In the genomic region with DNA sequence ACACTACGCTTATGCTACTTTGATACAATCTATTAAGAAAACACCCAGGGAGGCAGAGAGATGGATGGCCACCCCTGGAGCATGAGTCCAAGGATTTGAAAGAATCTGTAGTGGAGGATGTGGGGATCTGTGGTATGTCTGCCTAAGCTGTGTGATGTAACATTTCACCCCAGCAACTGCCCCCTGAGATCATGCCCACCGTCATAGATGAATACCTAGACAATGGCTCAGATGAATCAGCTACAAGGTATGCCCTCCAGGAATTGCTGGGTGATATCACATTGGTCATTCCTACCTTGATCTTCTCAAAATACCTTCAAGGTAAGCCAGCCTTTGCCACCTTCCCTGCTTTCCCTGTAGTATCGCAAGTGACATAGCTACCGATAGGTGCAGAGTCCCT, we compare ENCODE assay signal across 28 mouse cellular contexts. TPM values are rescaled to one million over a fixed set of nuclear protein-coding genes. Genes with fewer than 3 reads are reported as not detected.
DNase-seq lines count a peak whose midpoint lies in the region; ATAC-seq and TF ChIP-seq lines count a peak whose summit lies in the region.
"Had no signal": no experiment of that assay in that cellular context is flagged by ENCODE, and none has a peak within 500 bp of the region (broad histone marks: within the 10 kb centered on the region; RNA-seq: fewer than 3 reads in every experiment).

No protein-coding gene starts in this region.

- H3K9me3 ChIP-seq in liver, postnatal 0 days (ENCODE audit: low read length), result no peaks in the 10 kb centered on the region
- no peaks in the 10 kb centered on the region for H3K9me3 ChIP-seq in stomach, postnatal 0 days (ENCODE audit: control insufficient read depth, low read length)
- H3K9me3 ChIP-seq: G1E had no signal

- no peak for TF ChIP-seq EP300 in liver, postnatal 0 days (IDR thresholded peaks at IDR 0.05; ENCODE audit: low read depth)
- TF ChIP-seq EP300 in stomach, postnatal 0 days (optimal IDR thresholded peaks at IDR 0.05), result no peak

- no peak overlapping the region for H3K4me2 ChIP-seq in liver, postnatal 0 days (ENCODE audit: low read depth, low read length)
- no peak overlapping the region for H3K4me2 ChIP-seq in stomach, postnatal 0 days (replicated peaks; ENCODE audit: low read depth)

- no peaks in the 10 kb centered on the region for H3K79me2 ChIP-seq in liver, adult 2 months (ENCODE audit: control insufficient read depth, insufficient read depth, low read length)

- no peak overlapping the region; the same call in 1 of the 2 replicates for H3K9ac ChIP-seq in liver, adult 2 months (ENCODE audit: low read depth, low read length)
- no peak overlapping the region for H3K9ac ChIP-seq in liver, postnatal 0 days (replicated peaks)
- H3K9ac ChIP-seq in stomach, postnatal 0 days (ENCODE audit: low read length), result no peak overlapping the region

- TF ChIP-seq CTCF in liver, adult 2 months (IDR thresholded peaks at IDR 0.05; ENCODE audit: low read depth, low read length), result no peak
- no peak for TF ChIP-seq CTCF in liver, postnatal 0 days (IDR thresholded peaks at IDR 0.05; ENCODE audit: low read depth)
- no peak for TF ChIP-seq CTCF in testis, adult 2 months (IDR thresholded peaks at IDR 0.05; ENCODE audit: control insufficient read depth, insufficient read depth, insufficient replicate concordance, low read depth, low read length)
- no peak for TF ChIP-seq CTCF in stomach, postnatal 0 days (IDR thresholded peaks at IDR 0.05; ENCODE audit: low read depth)

- intact Hi-C loops in heart, postnatal 36 days (cut with DNase I), result no loop called here
- intact Hi-C loops in left cerebral cortex, postnatal 36 days (cut with DNase I), result no loop called here

- peak; percentile 52 for DNase-seq in heart, adult 11 months
- no peak for DNase-seq in heart, postnatal 36 days
- peak; percentile 77 for DNase-seq in liver, adult 2 months (ENCODE audit: extremely low read depth, low read depth, low spot score)
- no peak for DNase-seq in liver, postnatal 0 days
- DNase-seq in testis, postnatal 14 days (ENCODE audit: low spot score), result no peak
- peak; percentile 3 for DNase-seq in stomach, postnatal 0 days (ENCODE audit: low spot score)
- DNase-seq in left cerebral cortex, postnatal 36 days (ENCODE audit: low spot score in 2 of 2), result no peak
- DNase-seq: adrenal gland, adult 2 months; adrenal gland, adult 8-10 months; adrenal gland, postnatal 10 days; adrenal gland, postnatal 14 days; adrenal gland, postnatal 25 days; adrenal gland, postnatal 36 days; B cell, adult 2 months; cerebellum, adult 11 months; cerebellum, adult 11-12 months had no signal

- no peaks in the 10 kb centered on the region for H3K27me3 ChIP-seq in liver, adult 2 months (ENCODE audit: control insufficient read depth, insufficient read depth, low read length)
- H3K27me3 ChIP-seq in liver, postnatal 0 days (ENCODE audit: insufficient read depth, low read length), result no peaks in the 10 kb centered on the region
- no peaks in the 10 kb centered on the region for H3K27me3 ChIP-seq in testis, adult 2 months (ENCODE audit: control insufficient read depth, insufficient read depth, low read length)
- no peaks in the 10 kb centered on the region for H3K27me3 ChIP-seq in stomach, postnatal 0 days (ENCODE audit: control insufficient read depth, insufficient read depth, low read length)

- TF ChIP-seq POLR2A in liver, adult 2 months (IDR thresholded peaks at IDR 0.05; ENCODE audit: extremely low read depth, insufficient read depth, low read length), result 0 out of 2 replicates have a peak, but pooled peaks have one; percentile 46
- no peak for TF ChIP-seq POLR2A in testis, adult 2 months (IDR thresholded peaks at IDR 0.05; ENCODE audit: control insufficient read depth, low read depth, low read length)

- ATAC-seq in liver, postnatal 0 days, result no peak
- no peak for ATAC-seq in stomach, postnatal 0 days (ENCODE audit: low FRiP score, low TSS enrichment)
- ATAC-seq: activated CD4-positive, CD25-positive, alpha-beta regulatory T cell, adult 4 months; CD4-positive, CD25-positive, alpha-beta regulatory T cell, adult 4 months; Patski had no signal

- 33% methylated on average over 4 of the region's 4 CpGs for WGBS in liver, adult 2 months
- 80% methylated on average over 4 of the region's 4 CpGs for WGBS in liver, postnatal 0 days (ENCODE audit: insufficient replicate concordance)
- 88% methylated on average over 4 of the region's 4 CpGs for WGBS in stomach, postnatal 0 days

- no peak overlapping the region for H3K4me3 ChIP-seq in liver, adult 2 months (ENCODE audit: insufficient read depth, low read depth, low read length)
- H3K4me3 ChIP-seq in liver, postnatal 0 days (ENCODE audit: low read depth, low read length), result no peak overlapping the region
- H3K4me3 ChIP-seq in testis, adult 2 months (ENCODE audit: control insufficient read depth, low read depth, low read length), result peak overlapping the region; percentile 50; the same call in 1 of the 2 replicates
- no peak overlapping the region for H3K4me3 ChIP-seq in stomach, postnatal 0 days (ENCODE audit: low read depth, low read length)

- peaks cover 13% of the 10 kb centered on the region for H3K4me1 ChIP-seq in liver, adult 2 months (ENCODE audit: control insufficient read depth, insufficient read depth, low read length)
- no peaks in the 10 kb centered on the region for H3K4me1 ChIP-seq in liver, postnatal 0 days (ENCODE audit: insufficient read depth)
- no peaks in the 10 kb centered on the region for H3K4me1 ChIP-seq in testis, adult 2 months (ENCODE audit: control insufficient read depth, insufficient read depth, low read length)
- no peaks in the 10 kb centered on the region for H3K4me1 ChIP-seq in stomach, postnatal 0 days (replicated peaks; ENCODE audit: control insufficient read depth, insufficient read depth)

- H3K27ac ChIP-seq in liver, adult 2 months (replicated peaks; ENCODE audit: insufficient read depth, low read depth, low read length), result 0 out of 2 replicates have a peak overlapping the region, but pooled peaks have one; percentile 39
- no peak overlapping the region for H3K27ac ChIP-seq in liver, postnatal 0 days (ENCODE audit: low read depth)
- no peak overlapping the region for H3K27ac ChIP-seq in testis, adult 2 months (ENCODE audit: control insufficient read depth, insufficient read depth, low read depth, low read length)
- H3K27ac ChIP-seq in stomach, postnatal 0 days (replicated peaks), result no peak overlapping the region

- peaks cover 35% of the 10 kb centered on the region for H3K36me3 ChIP-seq in liver, adult 2 months (ENCODE audit: control insufficient read depth, insufficient read depth, low read length)
- H3K36me3 ChIP-seq in liver, postnatal 0 days (replicated peaks; ENCODE audit: insufficient read depth, low read length), result no peaks in the 10 kb centered on the region
- no peaks in the 10 kb centered on the region for H3K36me3 ChIP-seq in testis, adult 2 months (ENCODE audit: control insufficient read depth, insufficient read depth, low read length)
- no peaks in the 10 kb centered on the region for H3K36me3 ChIP-seq in stomach, postnatal 0 days (ENCODE audit: control insufficient read depth, insufficient read depth, low read length)
- H3K36me3 ChIP-seq: G1E had no signal

RNA-seq across cellular contexts. Expression of gene Ces3a, which starts 7.8 kb away (rescaled TPM):
- not detected for total RNA-seq in heart, postnatal 36 days (2021)
- 819 and 925 TPM in 2 replicates for total RNA-seq in liver, adult 2 months (2014; rRNA removed)
- 768 and 1,045 TPM in 2 replicates for polyA plus RNA-seq in liver, adult 2 months (2012; rRNA removed)
- 97.8 and 102 TPM in 2 replicates for polyA plus RNA-seq in liver, postnatal 0 days (2015; fragmentation: Nextera tagmentation; extraction: Ambion mirVana)
- polyA plus RNA-seq in testis, adult 2 months (2012; rRNA removed), result 0.58 and 0.93 TPM in 2 replicates
- 0.96 and 1.3 TPM in 2 replicates for polyA plus RNA-seq in stomach, postnatal 0 days (2015; fragmentation: Nextera tagmentation; extraction: Ambion mirVana)
- not detected for total RNA-seq in left cerebral cortex, postnatal 36 days (2021)
- total RNA-seq: adrenal gland, postnatal 25 days; CH12.LX; ES-E14; G1E; MEL had no signal
- polyA plus RNA-seq: activated CD4-positive, CD25-positive, alpha-beta regulatory T cell, adult 4 months; brain, embryonic 14.5 days; C2C12; CD4-positive, CD25-positive, alpha-beta regulatory T cell, adult 4 months; G1E; Patski had no signal

RNA-seq across cellular contexts. Expression of gene Ces3b, which starts 27.3 kb away (rescaled TPM):
- total RNA-seq in heart, postnatal 36 days (2021), result not detected
- 271 and 504 TPM in 2 replicates for total RNA-seq in liver, adult 2 months (2014; rRNA removed)
- 213 and 453 TPM in 2 replicates for polyA plus RNA-seq in liver, adult 2 months (2012; rRNA removed)
- 0.11 and 0.21 TPM in 2 replicates for polyA plus RNA-seq in liver, postnatal 0 days (2015; fragmentation: Nextera tagmentation; extraction: Ambion mirVana)
- 0.14 and 0.17 TPM in 2 replicates for polyA plus RNA-seq in testis, adult 2 months (2012; rRNA removed)
- not detected in 2 replicates for polyA plus RNA-seq in stomach, postnatal 0 days (2015; fragmentation: Nextera tagmentation; extraction: Ambion mirVana)
- not detected for total RNA-seq in left cerebral cortex, postnatal 36 days (2021)
- total RNA-seq: adrenal gland, adult 18-20 months; adrenal gland, postnatal 10 days; adrenal gland, postnatal 25 days; adrenal gland, postnatal 4 days; CH12.LX; ES-E14; MEL had no signal
- polyA plus RNA-seq: activated CD4-positive, CD25-positive, alpha-beta regulatory T cell, adult 4 months; adrenal gland, adult 2 months; brain, embryonic 14.5 days; C2C12; CD4-positive, CD25-positive, alpha-beta regulatory T cell, adult 4 months; G1E; Patski had no signal

RNA-seq across cellular contexts. Expression of gene Ces2h, which starts 55.6 kb away (rescaled TPM):
- not detected for total RNA-seq in heart, postnatal 36 days (2021)
- total RNA-seq in liver, adult 2 months (2014; rRNA removed), result 0.07 and 0.18 TPM in 2 replicates
- 0.22 and 0.26 TPM in 2 replicates for polyA plus RNA-seq in liver, adult 2 months (2012; rRNA removed)
- polyA plus RNA-seq in liver, postnatal 0 days (2015; fragmentation: Nextera tagmentation; extraction: Ambion mirVana), result not detected in 2 replicates
- polyA plus RNA-seq in testis, adult 2 months (2012; rRNA removed), result 0.36 and 0.75 TPM in 2 replicates
- not detected in 2 replicates for polyA plus RNA-seq in stomach, postnatal 0 days (2015; fragmentation: Nextera tagmentation; extraction: Ambion mirVana)
- not detected for total RNA-seq in left cerebral cortex, postnatal 36 days (2021)
- total RNA-seq: adrenal gland, adult 18-20 months; adrenal gland, adult 8-10 months; adrenal gland, postnatal 25 days; adrenal gland, postnatal 36 days; CH12.LX; ES-E14; G1E; MEL had no signal
- polyA plus RNA-seq: activated CD4-positive, CD25-positive, alpha-beta regulatory T cell, adult 4 months; adrenal gland, adult 2 months; brain, embryonic 14.5 days; C2C12; CD4-positive, CD25-positive, alpha-beta regulatory T cell, adult 4 months; G1E; Patski had no signal

Comparison
In these comparisons a context has a peak if more than half of its experiments do, and no peak if none do; other contexts are left out.
1. DNase-seq: peak in heart, adult 11 months (single experiment), liver, adult 2 months (single experiment) and stomach, postnatal 0 days (single experiment); none in heart, postnatal 36 days (0 of 2), liver, postnatal 0 days (single experiment), testis, postnatal 14 days (single experiment) and left cerebral cortex, postnatal 36 days (0 of 2).
2. RNA of gene Ces3b, which starts 27.3 kb away (polyA plus RNA-seq): 213 to 453 TPM in liver, adult 2 months; 0.14 to 0.17 TPM in testis, adult 2 months, 0.11 to 0.21 TPM in liver, postnatal 0 days and not detected in stomach, postnatal 0 days; every median in the first group is over 100 times any median in the second.
3. RNA of gene Ces3a, which starts 7.8 kb away (polyA plus RNA-seq): 768 to 1,045 TPM in liver, adult 2 months and 97.8 to 102 TPM in liver, postnatal 0 days; 0.96 to 1.3 TPM in stomach, postnatal 0 days and 0.58 to 0.93 TPM in testis, adult 2 months; every median in the first group is over 10 times any median in the second.